Mouse (Mus musculus) right cerebral cortex, adult 2 months (tissue): ENCODE results near the gene Tpmt.

Source experiments
- DNase-seq, 2 experiments: peaks; one replicate each; pipeline ENCODE4 v3.0.0; 2021 to 2022; ENCODE audit warnings: low spot score in 2 of 2

Tpmt gene

GRCm38 (mm10) chr13:47042024-47042633, 2.4 kb downstream of the Tpmt start:
- no peak for DNase-seq

DNA sequence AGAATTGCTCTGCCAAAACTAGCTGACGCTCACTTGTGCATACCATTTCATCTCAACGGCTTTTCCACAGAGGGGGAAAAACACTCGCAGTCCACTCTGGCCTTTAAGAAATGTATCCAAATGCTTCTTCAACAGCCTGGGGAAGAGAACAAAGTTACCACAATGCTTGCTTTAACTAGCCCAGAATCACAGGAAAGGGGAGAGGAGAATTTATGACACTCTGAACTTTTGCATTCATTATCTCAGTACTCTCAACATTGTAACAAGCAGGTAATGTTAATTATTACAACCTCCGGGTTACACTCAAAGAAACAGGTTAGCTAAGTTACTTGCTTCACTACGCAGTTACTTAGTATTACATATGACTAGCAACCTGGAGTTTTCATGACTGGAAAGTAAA, 4.5 kb downstream of the Tpmt start:
- DNase-seq = no peak

GRCm38 (mm10) chr13:47037946-47038345, 6.6 kb downstream of the Tpmt start:
- no peak for DNase-seq

DNA sequence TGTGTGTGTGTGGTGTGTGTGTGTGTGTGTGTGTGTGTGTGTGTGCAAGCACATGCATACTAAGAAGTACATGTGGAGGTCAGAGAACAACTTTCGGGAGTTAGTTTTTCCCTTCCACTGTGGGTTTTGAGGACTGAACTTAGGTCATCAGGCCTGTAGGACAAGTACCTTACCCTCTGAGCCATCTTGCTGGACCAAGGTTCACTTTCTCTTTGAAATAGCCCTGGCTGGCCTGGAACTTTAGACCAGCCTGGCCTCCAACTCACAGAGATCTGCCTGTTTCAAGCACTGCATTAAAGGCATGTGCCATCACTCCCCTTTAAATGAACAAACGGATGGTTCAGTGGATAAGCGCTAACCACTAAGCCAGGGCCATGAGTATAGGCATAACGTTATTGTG, 10.9 kb downstream of the Tpmt start:
- DNase-seq = no peak

DNA sequence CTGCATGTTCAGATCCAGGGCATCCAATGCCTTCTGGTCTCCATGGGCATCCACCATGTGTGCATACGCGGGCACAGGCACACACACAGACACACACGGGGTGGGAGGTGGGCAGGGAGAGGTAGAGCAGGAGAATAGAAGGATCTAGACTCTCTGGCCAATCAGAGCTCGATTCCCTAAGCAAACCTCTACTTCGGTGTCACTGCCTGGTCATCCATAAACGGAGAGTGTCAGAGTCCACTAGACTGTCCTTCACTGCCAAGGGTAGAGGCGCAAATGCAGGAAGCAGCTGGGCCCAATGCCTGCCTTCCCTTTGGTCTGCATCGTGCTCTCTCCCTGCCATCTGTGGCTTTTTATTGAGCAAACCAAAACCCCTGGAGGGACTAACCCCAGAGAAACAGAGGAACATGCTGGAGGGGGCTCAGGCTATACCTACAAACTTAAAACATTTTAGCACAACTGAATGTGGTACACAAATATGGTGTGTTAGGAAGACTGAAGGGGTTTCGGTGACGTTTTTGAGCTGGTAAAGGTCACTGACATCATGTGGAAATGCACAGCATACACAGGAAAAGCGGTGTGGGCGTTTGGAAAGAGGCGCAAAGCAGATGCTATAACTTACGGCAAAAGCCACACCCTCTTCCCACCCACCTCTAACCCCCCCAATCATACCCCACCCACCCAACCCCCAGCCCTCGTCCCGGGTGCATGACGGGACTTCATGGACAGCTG, 14.0 kb downstream of the Tpmt start:
- no peak for DNase-seq

DNA sequence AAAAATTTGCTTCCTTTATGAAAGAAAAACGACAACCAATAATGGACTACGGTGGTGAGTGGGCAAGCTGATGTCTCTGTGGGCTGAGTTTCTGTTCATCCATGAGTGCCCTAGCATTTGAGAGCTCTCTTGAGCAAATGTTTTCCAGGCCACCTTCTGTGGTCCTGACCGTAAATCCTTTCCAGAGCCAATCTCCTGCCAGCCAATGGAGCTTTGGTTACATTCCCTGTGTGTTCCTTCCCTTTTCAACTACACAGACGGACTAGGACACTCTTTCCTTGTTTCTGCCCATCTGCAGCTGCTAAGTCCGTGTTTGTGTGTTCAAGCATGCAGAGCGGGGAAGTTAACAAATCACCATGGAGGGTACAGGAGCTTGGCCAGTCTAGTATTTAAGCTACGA, 23.7 kb downstream of the Tpmt start:
- DNase-seq = no peak

DNA sequence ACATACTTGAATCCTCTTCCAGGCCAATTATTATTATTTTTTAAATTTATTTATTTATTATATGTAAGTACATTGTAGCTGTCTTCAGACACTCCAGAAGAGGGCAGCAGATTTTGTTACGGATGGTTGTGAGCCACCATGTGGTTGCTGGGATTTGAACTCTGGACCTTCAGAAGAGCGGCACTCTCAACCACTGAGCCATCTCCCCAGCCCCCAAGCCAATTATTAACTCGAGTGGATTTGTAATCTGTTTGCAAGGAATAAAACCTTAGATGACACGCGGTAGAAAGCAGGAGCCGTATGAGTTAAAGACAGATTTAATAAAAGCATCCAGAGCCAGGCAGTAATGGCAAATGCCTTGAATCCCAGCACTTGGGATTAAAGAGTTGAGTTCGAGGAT, 24.8 kb downstream of the Tpmt start:
- DNase-seq = no peak

DNA sequence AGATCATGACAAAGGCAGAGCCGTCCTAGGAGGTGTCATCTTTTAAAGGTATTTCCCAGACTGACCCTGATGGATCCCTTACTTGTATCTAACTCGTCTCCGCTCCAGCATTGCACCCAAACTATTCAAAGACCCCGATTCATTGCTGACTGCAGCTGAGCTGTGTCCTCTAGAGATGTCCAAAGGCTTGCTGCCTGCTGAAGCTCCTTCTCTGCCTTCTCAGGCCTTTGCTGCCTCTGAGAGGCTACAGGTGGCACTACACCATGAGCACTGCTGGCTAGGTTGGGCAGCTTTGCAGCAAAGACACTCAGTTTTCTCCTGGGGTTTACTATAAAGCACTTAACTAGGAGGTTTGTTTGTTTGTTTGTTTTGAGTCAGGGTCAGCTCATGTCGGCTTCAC, 27.3 kb downstream of the Tpmt start:
- peak; percentile 62 to 65 for DNase-seq

- DNase-seq = no peak
Measured at GRCm38 (mm10) chr13:47015195-47015501, 29.4 kb downstream of the Tpmt start.

DNA sequence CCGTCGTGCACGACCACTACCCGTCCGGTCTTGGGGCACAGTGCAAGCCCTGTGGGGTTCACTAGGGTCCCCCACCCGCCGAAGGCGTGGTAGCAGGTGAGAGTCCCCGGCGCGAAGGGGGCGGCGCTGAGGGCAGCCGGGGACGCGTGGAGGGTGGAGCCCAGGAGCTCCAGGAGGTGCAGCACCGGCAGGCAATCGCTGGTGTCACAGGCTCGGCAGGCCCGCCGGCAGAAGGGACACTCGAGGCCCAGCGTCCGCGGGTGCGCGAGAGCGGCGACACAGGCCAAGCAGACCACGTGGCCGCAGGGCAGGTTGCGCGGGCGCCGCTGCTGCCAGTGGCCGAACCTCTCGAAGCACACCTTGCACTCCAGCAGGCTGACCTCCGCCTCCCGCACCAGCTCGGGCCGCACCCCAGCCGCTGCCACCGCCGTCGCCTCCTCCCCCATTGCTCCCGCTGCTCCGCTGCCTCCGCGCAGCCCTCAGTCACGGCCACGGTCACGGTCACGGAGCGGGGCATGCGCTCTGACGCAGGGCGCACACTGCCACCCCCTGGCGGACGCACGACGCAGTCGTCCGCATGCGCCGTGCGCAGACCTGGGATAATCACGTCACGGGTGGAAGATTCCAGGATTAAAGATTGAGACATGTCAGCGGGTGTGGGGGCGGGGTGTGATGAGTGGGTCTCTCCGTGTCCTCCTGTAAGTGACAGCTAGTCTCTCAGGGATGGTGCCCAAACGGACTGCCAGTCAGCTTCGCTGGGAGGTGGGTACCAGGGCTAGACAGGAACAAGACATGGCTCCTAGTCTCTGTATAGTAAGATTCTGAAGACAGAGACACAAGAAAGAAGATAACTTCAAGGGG, 30.0 kb downstream of the Tpmt start, which contains the start of gene Nhlrc1:
TSS of gene Nhlrc1 (minus strand) at position 517 of the 861 bp plus-strand sequence.
- peak; percentile 78 to 84 for DNase-seq

DNA sequence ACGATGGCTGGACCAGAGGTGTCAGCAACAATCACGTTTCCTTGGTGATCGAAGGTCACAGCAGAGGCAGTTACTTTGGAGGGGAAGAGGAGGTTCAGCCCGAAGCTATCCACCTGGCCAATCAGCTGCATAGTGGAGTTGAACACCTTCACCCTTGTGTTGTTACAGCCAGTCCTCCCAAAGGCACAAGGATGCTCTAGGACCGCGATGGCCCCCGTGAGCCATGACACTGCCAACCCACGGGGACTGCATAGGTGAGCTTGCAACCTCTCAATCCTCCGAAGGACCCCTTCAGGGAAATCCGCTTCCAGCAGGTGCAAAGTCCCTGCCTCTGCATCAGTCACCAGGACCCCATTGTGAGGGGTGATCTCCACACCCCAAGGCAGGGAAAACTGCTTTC, 30.8 kb downstream of the Tpmt start:
- no peak for DNase-seq

GRCm38 (mm10) chr13:47001590-47001989, 42.9 kb downstream of the Tpmt start:
- no peak for DNase-seq

GRCm38 (mm10) chr13:46999498-46999897, 45.0 kb downstream of the Tpmt start:
- no peak for DNase-seq

DNA sequence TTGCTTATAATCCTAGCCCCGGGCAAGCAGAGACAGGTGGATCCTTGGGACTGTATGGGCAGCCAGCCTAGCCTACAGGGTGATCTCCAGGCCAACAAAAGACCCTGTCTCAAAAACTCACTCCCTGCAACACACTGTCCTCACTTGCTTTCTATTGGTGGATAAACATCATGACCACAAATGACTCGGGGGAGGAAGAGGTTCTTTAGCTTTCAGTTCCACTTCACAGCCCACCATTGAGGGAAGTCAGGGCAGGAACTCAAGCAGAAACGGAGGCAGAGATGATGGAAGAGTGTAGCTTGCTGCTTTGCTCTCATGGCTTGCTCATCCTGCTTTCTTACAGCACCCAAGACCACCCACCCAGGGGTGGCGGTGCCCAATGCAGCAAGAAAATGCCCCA, 47.2 kb downstream of the Tpmt start:
- DNase-seq = no peak

GRCm38 (mm10) chr13:46993274-46993551, 51.3 kb downstream of the Tpmt start:
- DNase-seq = no peak

DNA sequence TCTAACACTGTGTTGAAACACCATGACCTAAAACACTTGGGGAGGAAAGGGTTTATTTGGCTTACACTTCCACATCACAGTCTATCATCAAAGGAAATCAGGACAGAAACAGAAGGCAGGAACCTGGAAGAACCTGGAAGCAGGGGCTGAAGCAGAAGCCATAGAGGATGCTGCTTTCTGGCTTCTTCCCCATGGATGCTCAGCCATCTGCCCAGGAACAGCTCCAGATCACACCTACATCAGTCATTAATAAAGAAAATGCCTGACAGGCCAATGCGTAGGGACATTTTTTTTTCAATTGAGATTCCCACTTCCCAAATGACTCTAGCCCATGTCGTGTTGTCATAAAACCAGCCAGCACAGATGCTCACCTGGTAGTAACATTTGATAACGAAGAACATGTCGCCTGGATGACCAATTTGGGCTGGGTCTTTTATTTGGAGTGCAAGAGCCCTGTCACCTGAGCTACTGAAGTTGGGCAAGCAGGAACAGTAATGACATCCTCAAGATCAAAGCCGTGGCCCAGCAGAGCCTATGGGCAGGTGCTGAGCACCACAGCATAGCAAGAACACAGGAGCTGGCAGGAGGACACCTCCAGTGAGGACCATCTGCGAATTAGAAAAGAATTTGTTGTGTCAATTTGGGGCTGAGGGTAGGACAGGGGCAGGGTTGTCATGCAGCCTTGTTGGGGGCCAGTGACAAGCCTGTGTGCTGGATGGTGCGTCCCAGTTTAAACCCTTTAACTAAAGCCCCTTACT, 51.8 kb downstream of the Tpmt start:
- no peak for DNase-seq

DNA sequence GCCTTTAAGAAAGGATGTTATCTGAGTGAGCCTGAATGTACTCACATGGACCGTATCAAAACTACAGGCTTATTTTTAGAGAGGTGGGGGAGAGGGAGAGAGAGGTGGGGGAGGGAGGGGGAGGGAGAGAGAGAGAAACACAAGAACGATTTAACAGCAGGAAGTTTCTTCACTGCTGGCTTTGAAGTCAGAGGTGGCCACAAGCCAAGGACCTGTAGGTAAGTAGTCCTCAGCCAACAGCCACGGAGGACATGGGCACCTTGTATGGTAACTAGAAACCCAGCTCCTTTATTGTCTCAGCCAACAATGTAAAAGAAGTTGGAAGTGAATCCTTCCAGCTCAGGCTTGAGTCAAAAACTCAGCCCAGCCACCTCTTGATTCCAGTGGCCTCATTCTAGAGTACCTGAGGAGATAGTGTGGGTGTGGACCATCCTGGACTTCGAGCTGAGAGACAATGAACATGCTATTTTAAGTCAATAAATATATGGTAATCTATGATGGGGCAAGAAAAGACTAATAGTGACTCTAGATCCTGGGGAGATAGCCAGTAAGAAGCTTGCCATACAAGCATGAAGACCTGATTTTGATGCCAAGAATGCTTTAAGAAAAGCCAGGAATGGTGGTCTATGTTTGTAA, 54.0 kb downstream of the Tpmt start:
- DNase-seq = no peak

DNA sequence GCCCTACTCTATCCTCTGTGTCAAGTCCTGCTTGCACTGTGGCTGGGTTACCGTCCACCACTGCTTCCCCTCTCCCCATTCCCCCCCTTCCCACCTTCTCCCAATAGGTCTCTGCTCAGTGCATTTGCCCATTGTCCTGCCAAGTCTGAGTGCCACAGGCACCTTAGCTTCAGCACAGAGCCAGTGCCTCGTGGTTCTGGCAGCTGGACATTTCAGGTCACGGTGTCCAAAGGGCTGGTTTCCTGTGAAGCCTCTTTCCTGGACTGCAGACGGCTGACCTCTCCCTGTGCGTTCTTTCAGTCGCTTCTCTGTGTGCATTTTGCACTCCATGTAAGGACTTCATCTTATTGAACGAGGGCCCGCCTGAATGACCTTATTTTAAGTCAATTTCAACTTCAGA, 56.6 kb downstream of the Tpmt start:
- no peak for DNase-seq

GRCm38 (mm10) chr13:46986208-46986607, 58.3 kb downstream of the Tpmt start:
- no peak for DNase-seq

DNA sequence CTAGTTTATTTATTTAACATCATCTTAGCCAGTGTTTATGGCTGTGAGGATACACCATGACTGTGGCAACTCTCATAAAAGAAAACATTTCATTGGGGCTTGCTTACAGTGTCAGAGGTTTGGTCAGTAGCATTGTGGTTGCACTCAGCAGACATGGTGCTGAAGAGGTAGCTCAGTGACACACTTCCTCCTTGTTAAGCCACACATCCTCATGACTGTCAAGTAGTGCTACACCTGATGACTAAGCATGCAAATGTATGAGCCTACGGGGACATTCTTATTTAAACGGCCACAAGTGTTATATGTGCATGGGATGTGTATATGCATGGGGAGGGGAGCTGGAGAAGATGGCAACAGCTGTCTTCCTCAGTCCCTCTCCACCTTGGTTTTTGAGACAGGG, 60.7 kb downstream of the Tpmt start:
- DNase-seq = no peak

DNA sequence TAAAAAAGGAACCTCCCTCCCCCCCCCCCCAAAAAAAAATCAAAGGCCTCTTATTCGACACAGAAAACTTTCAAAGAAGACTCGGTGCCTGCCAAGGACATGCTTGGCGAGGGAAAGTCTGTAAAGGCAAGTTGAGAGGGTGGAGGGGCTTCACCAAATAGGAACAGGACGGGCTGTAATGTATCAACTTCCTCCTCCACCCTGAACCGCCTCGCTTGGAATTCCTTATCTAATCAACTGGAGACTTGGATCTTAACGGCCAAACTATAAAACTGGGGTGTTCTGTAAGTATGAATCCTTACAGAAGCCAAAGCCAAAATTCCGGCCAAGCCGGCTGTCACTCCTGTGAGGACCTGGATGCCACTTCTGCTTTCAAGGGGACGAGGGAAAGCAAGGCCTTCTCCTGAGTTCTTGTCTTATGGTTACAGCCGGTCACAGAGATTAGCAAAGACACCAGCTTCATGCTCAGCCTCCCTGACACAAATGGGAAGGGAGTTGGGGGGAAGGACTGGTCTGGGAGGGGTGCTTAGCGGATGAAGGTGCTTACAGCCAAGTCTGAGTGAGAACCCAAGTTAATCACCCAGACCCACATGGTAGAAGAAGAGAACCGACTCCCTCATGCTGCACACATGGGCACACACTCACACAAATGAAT, 64.6 kb downstream of the Tpmt start:
- DNase-seq = no peak
